Mouse (Mus musculus) intestine, embryonic 14.5 days (tissue): ENCODE data around the gene Rasd1. TPM values are rescaled to one million over a fixed set of nuclear protein-coding genes. Genes with fewer than 3 reads are reported as not detected.

Experiments used
- ATAC-seq: fragments of 200-750 bp; cut with Nextera tagmentation; replicated peaks from 2 replicates; pipeline ENCODE4 v1.8.0; 2017; ENCODE audit warnings: low read depth, moderate number of reproducible peaks, moderate TSS enrichment, moderate library complexity; ENCODE audit not compliant: low FRiP score, low TSS enrichment
- DNase-seq: peaks from one replicate; pipeline ENCODE4 v3.0.0-alpha.2; 2018; ENCODE audit warnings: low spot score
- H3K27ac ChIP-seq: fragments of 300-500 bp; sonication (generic); 2 replicates; pipeline ENCODE4 v1.5.1; 2014; ENCODE audit warnings: low read depth, mild to moderate bottlenecking, control low read depth
- H3K27me3 ChIP-seq: fragments of 300-500 bp; sonication (generic); replicated peaks from 2 replicates; pipeline ENCODE4 v1.6.1; 2014; ENCODE audit warnings: low read length, control low read depth; ENCODE audit not compliant: control insufficient read depth, insufficient read depth
- H3K36me3 ChIP-seq: fragments of 300-500 bp; sonication (generic); 2 replicates; pipeline ENCODE4 v1.6.1; 2014; ENCODE audit warnings: low read length, control low read depth; ENCODE audit not compliant: control insufficient read depth, insufficient read depth
- H3K4me1 ChIP-seq: fragments of 300-500 bp; sonication (generic); replicated peaks from 2 replicates; pipeline ENCODE4 v1.6.1; 2014; ENCODE audit warnings: low read length, control low read depth, mixed read lengths; ENCODE audit not compliant: control insufficient read depth, insufficient read depth
- H3K4me2 ChIP-seq: fragments of 300-500 bp; sonication (generic); 2 replicates; pipeline ENCODE4 v1.6.1; 2014; ENCODE audit warnings: low read length
- H3K4me3 ChIP-seq: fragments of 300-500 bp; sonication (generic); 2 replicates; pipeline ENCODE4 v1.5.1; 2014; ENCODE audit warnings: low read depth, low read length, control low read depth, mixed read lengths
- H3K9ac ChIP-seq: fragments of 300-500 bp; sonication (generic); 2 replicates; pipeline ENCODE4 v1.6.1; 2014; ENCODE audit warnings: mild to moderate bottlenecking, low read length
- H3K9me3 ChIP-seq: fragments of 300-500 bp; sonication (generic); 2 replicates; pipeline ENCODE4 v1.6.1; 2016; ENCODE audit warnings: low read length, control low read depth; ENCODE audit not compliant: control insufficient read depth
- WGBS: fragments of 180-500 bp; shearing (Covaris S2); extraction: QIAGEN DNeasy Blood & Tissue Kit; methylation state at CpG from one replicate; pipeline ENCODE4 v1.1.7; 2014; 5-methylcytosine and 5-hydroxymethylcytosine counted together
- polyA plus RNA-seq: library from polyadenylated mRNA; unstranded; fragments of >200 nt; fragmentation: Nextera tagmentation; extraction: Ambion mirVana; gene quantifications from 2 replicates; pipeline ENCODE4 v1.2.1, GENCODE M21; 2014

The Rasd1 gene
- polyA plus RNA-seq = 1.4 and 2.0 TPM in 2 replicates

DNA sequence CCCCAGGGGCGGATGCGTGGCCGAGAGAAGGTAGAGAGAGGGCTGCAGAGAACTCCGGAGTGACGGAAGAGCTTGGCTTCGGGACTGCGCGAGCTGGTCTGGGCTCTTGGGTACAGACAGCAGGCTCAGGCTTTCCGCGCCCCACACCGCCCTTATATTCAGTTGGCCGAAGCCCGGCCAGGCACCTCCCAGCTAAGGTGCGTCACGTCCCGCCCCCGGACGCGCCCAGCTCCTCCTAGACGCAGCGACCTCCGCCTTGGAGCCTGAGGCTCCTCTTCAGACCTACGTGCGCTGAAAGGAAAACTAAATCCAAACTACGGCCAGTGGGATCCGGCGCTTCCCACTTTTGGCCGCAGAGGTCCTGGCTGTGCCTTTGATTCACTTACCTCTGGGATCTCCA, at the start of gene Rasd1:
Rasd1 (minus strand) TSS at position 127 of the 400 bp plus-strand sequence.
- peak within 1 kb of the TSS; percentile 97 for H3K4me2 ChIP-seq
- H3K9ac ChIP-seq = peak within 1 kb of the TSS; percentile 48
- 1% methylated on average over 28 of the region's 28 CpGs for WGBS
- H3K4me1 ChIP-seq = peaks cover 14% of the 10 kb centered on the region
- ATAC-seq (peak; percentile 89), DNase-seq (peak; percentile 89)
- H3K36me3 ChIP-seq = peaks cover 26% of the 10 kb centered on the region
- H3K4me3 ChIP-seq = peak within 1 kb of the TSS; percentile 46
- no peaks in the 10 kb centered on the region for H3K9me3 ChIP-seq
- peaks cover 16% of the 10 kb centered on the region for H3K27me3 ChIP-seq
- H3K27ac ChIP-seq = peak within 1 kb of the TSS; percentile 70

DNA sequence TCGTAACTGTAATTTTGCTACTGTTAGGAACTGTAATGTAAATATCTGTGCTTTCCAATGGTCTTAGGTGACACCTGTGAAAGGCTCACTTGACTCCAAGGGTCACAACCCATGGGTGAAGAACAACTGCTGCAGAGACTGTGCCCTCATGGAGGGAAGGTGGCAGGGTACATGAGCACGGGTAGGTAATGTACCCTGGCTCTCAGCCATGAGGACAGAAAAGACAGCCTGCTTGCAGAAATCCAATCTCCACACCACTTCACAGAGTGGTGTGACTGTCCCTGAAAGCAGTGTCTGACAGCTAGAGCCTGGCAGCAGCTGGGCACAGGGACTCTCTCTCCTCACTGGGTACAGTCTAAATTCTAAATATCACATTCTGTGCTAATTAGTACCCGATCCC, 46.8 kb upstream of the Rasd1 start:
- Histone ChIP-seq H3K27me3 (no peaks in the 10 kb centered on the region), H3K36me3 (no peaks in the 10 kb centered on the region), H3K4me1 (no peaks in the 10 kb centered on the region), H3K9me3 (no peaks in the 10 kb centered on the region), H3K4me3 (no peak overlapping the region), H3K4me2 (no peak overlapping the region), H3K9ac (no peak overlapping the region), H3K27ac (no peak overlapping the region)
- WGBS = 91% methylated on average over 3 of the region's 3 CpGs
- ATAC-seq (no peak), DNase-seq (no peak)

DNA sequence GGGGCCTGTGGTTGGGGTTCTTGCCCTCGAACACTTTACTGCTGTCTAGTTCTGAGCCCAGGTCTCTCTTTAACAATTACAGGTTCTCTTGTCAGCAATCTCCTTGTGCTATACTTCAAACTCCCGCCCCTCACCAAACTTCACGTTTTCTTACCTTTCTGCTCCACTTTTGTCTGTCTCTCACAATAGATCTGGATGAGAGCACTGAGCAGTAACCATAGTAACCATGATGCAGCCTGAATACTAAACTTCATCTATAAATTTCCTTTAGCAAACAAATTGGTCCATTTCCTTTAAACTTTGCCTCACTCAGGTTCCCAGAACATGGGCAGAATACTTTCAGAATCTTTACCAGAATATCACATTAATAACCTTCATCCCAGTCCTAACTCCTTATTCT, 44.7 kb upstream of the Rasd1 start:
- 87% methylated on average over 3 of the region's 3 CpGs for WGBS

DNA sequence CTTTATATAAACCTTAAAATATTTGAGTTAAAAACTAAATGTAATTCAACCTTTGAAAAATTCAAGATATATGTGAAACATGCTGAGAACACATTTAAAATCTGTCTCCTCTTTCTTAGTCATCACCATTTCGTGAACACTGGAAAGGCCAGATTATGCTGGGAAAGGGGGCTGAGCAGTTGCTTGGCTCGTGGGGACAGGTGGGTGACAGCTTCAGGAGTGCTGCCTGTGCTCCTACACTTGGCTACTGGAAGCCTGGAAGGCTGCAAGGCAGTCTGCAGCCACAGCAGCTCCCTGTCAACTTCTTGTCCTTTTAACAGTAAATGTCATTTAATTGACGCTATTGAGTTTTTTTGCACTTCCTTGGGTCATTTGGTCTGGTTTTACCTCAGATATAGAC, 41.1 kb upstream of the Rasd1 start:
- Histone ChIP-seq H3K9ac (no peak overlapping the region), H3K9me3 (no peaks in the 10 kb centered on the region), H3K27me3 (no peaks in the 10 kb centered on the region), H3K36me3 (no peaks in the 10 kb centered on the region), H3K27ac (no peak overlapping the region), H3K4me1 (no peaks in the 10 kb centered on the region), H3K4me3 (no peak overlapping the region), H3K4me2 (no peak overlapping the region)
- DNase-seq (no peak), ATAC-seq (no peak)
- 76% methylated on average over 3 of the region's 3 CpGs for WGBS

More for the DNA sequence above, 44.7 kb upstream of the Rasd1 start:
- Histone ChIP-seq H3K9me3 (no peaks in the 10 kb centered on the region), H3K4me3 (no peak overlapping the region), H3K27me3 (no peaks in the 10 kb centered on the region), H3K27ac (no peak overlapping the region), H3K4me1 (no peaks in the 10 kb centered on the region), H3K9ac (no peak overlapping the region), H3K4me2 (no peak overlapping the region), H3K36me3 (no peaks in the 10 kb centered on the region)
- ATAC-seq (no peak), DNase-seq (no peak)

DNA sequence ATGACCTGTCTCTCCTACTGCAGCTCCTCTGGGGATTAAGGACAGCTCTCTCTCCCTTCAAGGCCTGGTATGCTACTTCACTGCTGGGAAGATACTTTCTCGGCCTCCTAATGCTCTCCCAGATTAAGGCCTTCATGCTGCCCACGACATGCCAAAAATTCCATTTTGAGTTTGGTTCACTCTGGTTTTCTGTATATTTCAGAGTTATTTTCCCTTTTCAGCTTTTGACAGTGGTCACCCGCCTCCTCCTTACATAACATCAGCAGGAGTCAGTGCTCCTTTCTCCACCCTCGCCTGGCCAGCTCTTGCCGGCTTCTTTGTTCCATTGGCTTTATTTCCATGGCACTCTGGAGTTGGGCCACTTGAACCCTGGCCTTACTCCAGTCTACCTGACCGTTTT, 40.0 kb upstream of the Rasd1 start:
- H3K36me3 ChIP-seq = no peaks in the 10 kb centered on the region
- DNase-seq (no peak), ATAC-seq (no peak)
- no peaks in the 10 kb centered on the region for H3K4me1 ChIP-seq
- no peak overlapping the region for H3K9ac ChIP-seq
- H3K4me2 ChIP-seq = no peak overlapping the region
- H3K9me3 ChIP-seq = no peaks in the 10 kb centered on the region
- no peak overlapping the region for H3K27ac ChIP-seq
- 81% methylated on average over 6 of the region's 6 CpGs for WGBS
- H3K27me3 ChIP-seq = no peaks in the 10 kb centered on the region
- no peak overlapping the region for H3K4me3 ChIP-seq

DNA sequence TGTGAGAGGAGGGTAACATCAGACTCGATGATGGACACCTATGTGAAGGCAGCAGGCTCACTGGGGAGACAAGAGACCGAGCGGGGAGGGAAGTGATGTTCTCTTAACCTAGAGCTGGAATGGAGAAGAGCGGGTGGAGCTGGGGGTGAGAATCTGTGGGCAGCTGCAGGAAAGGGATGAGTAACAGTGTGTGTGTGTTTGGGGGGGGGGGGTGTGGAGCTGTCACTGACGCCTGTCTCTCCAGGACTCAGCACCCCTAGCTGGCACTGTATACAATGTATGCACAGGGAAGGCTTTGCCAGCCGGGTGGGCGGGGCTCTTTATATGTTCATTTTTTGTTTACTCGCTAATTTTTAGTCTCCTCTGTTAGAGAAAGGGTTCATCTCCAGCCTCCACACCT, 39.1 kb upstream of the Rasd1 start:
- H3K9me3 ChIP-seq = no peaks in the 10 kb centered on the region
- no peak for DNase-seq
- ATAC-seq = no peak
- no peak overlapping the region for H3K9ac ChIP-seq
- no peak overlapping the region for H3K4me2 ChIP-seq
- H3K4me1 ChIP-seq = no peaks in the 10 kb centered on the region
- no peaks in the 10 kb centered on the region for H3K36me3 ChIP-seq
- WGBS = 83% methylated on average over 8 of the region's 8 CpGs
- H3K27ac ChIP-seq = no peak overlapping the region
- no peaks in the 10 kb centered on the region for H3K27me3 ChIP-seq
- no peak overlapping the region for H3K4me3 ChIP-seq

DNA sequence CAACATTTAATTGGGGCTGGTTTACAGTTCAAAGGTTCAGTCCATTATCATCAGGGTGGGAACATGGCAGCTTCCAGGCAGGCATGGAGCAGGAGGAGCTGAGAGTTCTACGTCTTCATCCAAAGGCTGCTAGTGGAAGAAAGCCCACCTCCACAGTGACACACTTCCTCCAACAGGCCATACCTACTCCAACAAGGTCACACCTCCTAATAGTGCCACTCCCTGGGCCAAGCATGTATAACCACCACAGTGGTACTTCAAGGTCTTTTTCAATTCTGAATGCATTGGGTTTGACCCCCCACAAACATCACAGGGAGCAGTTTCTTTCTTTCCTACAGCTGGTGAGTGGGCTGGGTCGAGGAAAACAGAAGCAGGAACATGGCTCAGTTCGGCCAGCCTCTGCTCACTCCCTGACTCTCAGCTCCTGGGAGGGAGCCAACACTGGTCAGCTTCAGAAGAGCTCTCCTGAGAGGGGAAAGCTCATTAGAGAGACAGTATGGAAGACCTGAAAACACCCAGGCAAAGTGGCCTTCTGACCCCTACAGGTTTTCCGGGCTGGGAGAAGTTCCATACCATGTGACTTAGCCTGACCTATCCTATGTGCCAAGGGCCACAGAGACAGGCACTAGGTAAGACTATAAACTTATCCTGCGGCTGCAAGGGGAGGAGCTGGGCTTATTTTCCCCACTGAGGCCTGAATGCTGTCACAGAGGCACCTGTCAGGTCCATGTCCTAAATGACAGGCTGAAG, 36.7 kb upstream of the Rasd1 start:
- no peak overlapping the region for H3K4me2 ChIP-seq
- H3K4me3 ChIP-seq = no peak overlapping the region
- H3K9ac ChIP-seq = no peak overlapping the region
- ATAC-seq = no peak
- DNase-seq = no peak
- H3K4me1 ChIP-seq = no peaks in the 10 kb centered on the region
- H3K36me3 ChIP-seq = no peaks in the 10 kb centered on the region
- 82% methylated on average over 5 of the region's 5 CpGs for WGBS
- H3K27me3 ChIP-seq = no peaks in the 10 kb centered on the region
- H3K9me3 ChIP-seq = no peaks in the 10 kb centered on the region
- no peak overlapping the region for H3K27ac ChIP-seq

DNA sequence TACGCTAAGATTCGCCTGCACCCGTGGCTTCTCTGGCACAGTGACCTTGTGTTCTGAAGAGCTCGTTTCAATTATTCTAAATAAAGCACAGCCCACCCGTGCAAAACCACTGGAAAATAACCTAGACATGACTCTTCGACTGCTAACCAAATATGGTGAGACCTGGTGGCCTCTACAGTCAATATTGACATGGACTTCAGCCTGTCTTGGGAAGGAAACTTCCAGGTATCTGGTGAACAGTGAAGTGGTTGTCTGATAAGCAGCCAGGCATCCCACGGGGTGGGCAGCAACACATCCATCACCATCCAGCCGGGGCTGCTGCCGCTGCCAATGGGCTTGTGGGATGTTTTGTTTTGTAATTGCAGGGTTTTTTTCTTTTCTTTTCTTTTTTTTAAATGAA, 29.6 kb upstream of the Rasd1 start:
- ATAC-seq = peak; percentile 83; the same call in 1 of the 2 replicates
- WGBS = 28% methylated on average over 9 of the region's 9 CpGs
- DNase-seq = no peak

DNA sequence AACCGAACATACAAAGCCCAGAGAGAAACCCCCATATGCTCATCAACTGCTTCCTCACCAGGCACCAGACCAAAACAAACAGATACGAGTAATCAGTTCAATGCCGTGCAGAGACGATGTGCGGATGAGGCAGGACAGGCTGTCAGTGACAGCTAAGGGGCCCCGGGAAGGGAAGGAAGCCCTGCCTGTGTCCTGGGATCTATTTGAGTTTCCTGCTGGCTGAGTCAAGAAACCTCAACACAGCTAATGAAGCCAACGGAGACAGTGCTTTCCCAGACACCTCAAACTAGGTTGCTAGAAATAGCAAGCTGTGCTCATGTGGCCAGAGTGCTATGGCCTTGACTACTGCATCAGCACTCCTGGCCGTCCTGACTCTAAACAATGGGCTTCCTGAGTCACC, 26.6 kb upstream of the Rasd1 start:
- ATAC-seq (no peak), DNase-seq (no peak)
- Histone ChIP-seq H3K4me1 (no peaks in the 10 kb centered on the region), H3K9ac (no peak overlapping the region), H3K4me2 (no peak overlapping the region), H3K27me3 (no peaks in the 10 kb centered on the region), H3K4me3 (no peak overlapping the region), H3K9me3 (no peaks in the 10 kb centered on the region), H3K36me3 (no peaks in the 10 kb centered on the region), H3K27ac (no peak overlapping the region)
- WGBS = 53% methylated on average over 8 of the region's 8 CpGs

More for the DNA sequence above, 29.6 kb upstream of the Rasd1 start:
- Histone ChIP-seq H3K4me2 (no peak overlapping the region), H3K36me3 (no peaks in the 10 kb centered on the region), H3K9me3 (no peaks in the 10 kb centered on the region), H3K27me3 (no peaks in the 10 kb centered on the region), H3K4me1 (no peaks in the 10 kb centered on the region), H3K27ac (peak overlapping the region; percentile 51; the same call in 1 of the 2 replicates), H3K4me3 (no peak overlapping the region), H3K9ac (no peak overlapping the region)
